Mouse (Mus musculus) spleen, adult 2 months (tissue): Measurements from ENCODE around the gene Atp8a2. TPM values are rescaled to one million over a fixed set of nuclear protein-coding genes. Genes with fewer than 3 reads are reported as not detected.

ENCODE experiments used
- DNase-seq, 2 experiments: peaks; one replicate each; pipeline versions ENCODE4 v3.0.0 to v3.0.0-alpha.2; 2012 to 2021; ENCODE audit warnings: low spot score in 2 of 2, low read depth in 1 of 2
- H3K27ac ChIP-seq: fragments of 200-500 bp; 2 replicates; pipeline ENCODE4 v1.5.1; 2012; ENCODE audit warnings: low read length, inconsistent platforms; ENCODE audit not compliant: insufficient read depth
- H3K27me3 ChIP-seq: fragments of 200-500 bp; 2 replicates; pipeline ENCODE4 v1.6.1; 2012; ENCODE audit warnings: mild to moderate bottlenecking, moderate library complexity, low read length, inconsistent platforms; ENCODE audit not compliant: control insufficient read depth, insufficient read depth
- H3K36me3 ChIP-seq: fragments of 200-500 bp; 2 replicates; pipeline ENCODE4 v1.6.1; 2012; ENCODE audit warnings: mild to moderate bottlenecking, low read length, inconsistent platforms; ENCODE audit not compliant: control insufficient read depth, insufficient read depth
- H3K4me1 ChIP-seq: fragments of 200-500 bp; 2 replicates; pipeline ENCODE4 v1.6.1; 2011; ENCODE audit warnings: inconsistent platforms; ENCODE audit not compliant: control insufficient read depth, insufficient read depth, insufficient read length
- H3K4me3 ChIP-seq: fragments of 200-500 bp; 2 replicates; pipeline ENCODE4 v1.5.1; 2011; ENCODE audit warnings: mild to moderate bottlenecking, inconsistent platforms; ENCODE audit not compliant: insufficient read depth, insufficient read length; ENCODE audit errors: extremely low read depth
- CTCF ChIP-seq: fragments of 200-500 bp; IDR thresholded peaks from 2 replicates; pipeline ENCODE4 v1.5.1; 2011; ENCODE audit warnings: mild to moderate bottlenecking, inconsistent platforms; ENCODE audit not compliant: insufficient read depth, insufficient read length, insufficient replicate concordance; ENCODE audit errors: extremely low read depth
- POLR2A ChIP-seq: fragments of 200-500 bp; IDR thresholded peaks from 2 replicates; pipeline ENCODE4 v1.6.1; 2011; ENCODE audit warnings: low read depth, low read length, inconsistent platforms
- WGBS: fragments of 180-500 bp; shearing (Covaris S2); methylation state at CpG from one replicate; pipeline ENCODE4 v1.1.7; 2018; 5-methylcytosine and 5-hydroxymethylcytosine counted together
- polyA plus RNA-seq: library from polyadenylated mRNA; depleted of rRNA; stranded (reverse); fragments of >200 nt; gene quantifications from 2 replicates; pipeline ENCODE4 v1.2.3, GENCODE M21; 2012

Atp8a2 gene
- polyA plus RNA-seq, 1 experiment = 0.32 TPM

DNA sequence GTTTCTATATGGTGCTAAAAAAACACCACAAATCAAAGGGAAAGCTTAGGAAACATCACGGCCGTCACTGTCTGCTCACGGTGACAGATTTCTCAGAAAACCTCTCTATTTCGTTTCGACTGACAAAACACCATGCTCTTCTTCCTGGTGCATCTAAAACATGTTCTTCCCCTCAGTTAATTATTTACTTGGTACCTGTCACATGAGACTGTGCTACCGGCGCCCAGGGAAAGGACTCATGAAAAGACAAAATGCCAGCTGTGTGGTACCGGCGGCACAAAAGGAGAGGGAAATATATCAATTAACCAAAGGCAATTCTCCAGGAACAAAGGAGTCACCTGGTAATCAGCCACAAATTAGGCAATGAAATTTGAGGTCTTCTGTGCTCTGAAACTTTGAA, 62.3 kb downstream of the Atp8a2 start:
- peaks cover 11% of the 10 kb centered on the region; the same call in 1 of the 2 replicates for H3K4me1 ChIP-seq
- DNase-seq = no peak
- H3K27ac ChIP-seq = no peak overlapping the region
- TF ChIP-seq POLR2A = no peak
- TF ChIP-seq CTCF = no peak
- no peaks in the 10 kb centered on the region for H3K36me3 ChIP-seq
- H3K27me3 ChIP-seq = no peaks in the 10 kb centered on the region
- 94% methylated on average over 9 of the region's 9 CpGs for WGBS
- no peak overlapping the region for H3K4me3 ChIP-seq

DNA sequence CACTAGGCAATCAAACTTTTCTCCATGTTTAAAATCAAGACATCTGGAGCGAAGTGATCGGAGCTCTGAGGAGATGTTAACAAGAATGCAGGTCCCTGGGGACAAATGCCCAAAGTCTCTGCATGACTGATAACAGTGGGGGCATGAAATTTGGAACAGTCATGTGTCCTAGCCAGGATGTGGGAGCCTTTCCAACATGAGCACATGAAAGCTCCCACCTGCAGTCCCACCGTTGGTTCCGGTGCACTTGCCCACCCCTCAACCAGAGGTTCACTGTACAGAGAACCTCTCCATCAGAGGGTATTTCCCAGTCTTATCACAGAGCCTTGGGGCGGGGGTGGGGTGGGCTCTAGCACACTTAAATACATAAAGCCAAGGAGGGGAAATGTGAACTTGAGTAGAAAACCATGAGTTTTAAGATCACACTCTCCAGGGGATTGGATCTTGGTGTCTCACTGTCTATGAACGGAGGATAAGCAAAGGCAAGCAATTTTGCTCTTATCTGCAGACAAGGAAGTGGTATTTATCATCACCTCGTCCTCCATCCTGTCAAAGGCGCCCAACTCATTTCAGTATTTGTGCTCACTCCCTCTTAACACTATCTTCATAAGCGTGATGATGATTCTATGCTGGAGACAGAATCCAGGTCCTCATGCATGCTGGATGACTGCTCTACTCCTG, 65.6 kb downstream of the Atp8a2 start:
- DNase-seq = no peak
- H3K4me1 ChIP-seq = peaks cover 11% of the 10 kb centered on the region; the same call in 1 of the 2 replicates
- no peak for TF ChIP-seq POLR2A
- no peak for TF ChIP-seq CTCF
- no peaks in the 10 kb centered on the region for H3K36me3 ChIP-seq
- peak overlapping the region; percentile 14 for H3K27ac ChIP-seq
- no peak overlapping the region for H3K4me3 ChIP-seq
- WGBS = 60% methylated on average over 9 of the region's 9 CpGs
- H3K27me3 ChIP-seq = no peaks in the 10 kb centered on the region

DNA sequence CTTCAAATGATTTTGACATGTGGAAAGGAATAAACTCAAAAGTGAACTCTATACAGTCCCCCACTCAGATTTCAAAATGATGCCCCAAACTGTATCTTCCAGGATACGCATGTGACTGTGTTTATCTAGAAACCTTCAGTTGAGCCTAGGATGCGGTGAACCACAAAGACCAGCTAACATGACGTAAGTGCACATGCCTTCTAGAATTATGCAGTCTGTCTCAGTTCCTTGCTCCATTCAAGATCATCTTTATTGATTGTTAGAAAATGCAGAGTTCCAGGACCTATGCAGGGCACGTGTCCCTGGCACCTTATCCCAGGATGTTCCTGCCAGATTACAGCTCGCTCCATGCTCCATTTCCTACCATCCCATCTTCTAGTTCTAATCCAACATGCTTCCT, 67.4 kb downstream of the Atp8a2 start:
- Histone ChIP-seq H3K27ac (peak overlapping the region; percentile 73), H3K4me1 (peaks cover 11% of the 10 kb centered on the region; the same call in 1 of the 2 replicates), H3K4me3 (no peak overlapping the region), H3K36me3 (no peaks in the 10 kb centered on the region), H3K27me3 (no peaks in the 10 kb centered on the region)
- peak; percentile 8 to 74 for DNase-seq
- no peak for TF ChIP-seq POLR2A
- TF ChIP-seq CTCF = no peak
- WGBS = 34% methylated on average over 5 of the region's 5 CpGs

DNA sequence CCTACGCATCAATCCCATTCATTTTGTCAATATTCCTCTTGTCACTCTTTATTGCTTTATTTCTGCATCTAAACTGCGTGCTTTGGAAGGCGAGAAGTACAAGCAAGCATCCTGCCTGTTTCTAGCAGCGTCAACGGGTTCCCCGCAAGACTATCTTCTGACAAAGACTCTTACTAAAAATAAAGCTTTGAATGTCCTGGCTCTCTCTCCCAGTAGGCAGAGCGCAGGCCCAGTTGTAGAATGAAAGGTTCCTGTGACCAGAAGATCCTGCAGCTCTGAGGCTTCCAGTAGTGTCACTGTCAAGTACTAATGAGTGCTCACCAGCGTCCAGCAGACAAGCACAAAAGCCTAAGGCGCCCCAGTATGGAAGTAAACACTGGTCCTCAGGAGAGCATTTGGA, 71.8 kb downstream of the Atp8a2 start:
- Histone ChIP-seq H3K27ac (no peak overlapping the region), H3K4me1 (peaks cover 3% of the 10 kb centered on the region; the same call in 1 of the 2 replicates), H3K36me3 (no peaks in the 10 kb centered on the region), H3K4me3 (no peak overlapping the region), H3K27me3 (no peaks in the 10 kb centered on the region)
- no peak for DNase-seq
- 92% methylated on average over 9 of the region's 9 CpGs for WGBS
- TF ChIP-seq CTCF (no peak), POLR2A (no peak)

DNA sequence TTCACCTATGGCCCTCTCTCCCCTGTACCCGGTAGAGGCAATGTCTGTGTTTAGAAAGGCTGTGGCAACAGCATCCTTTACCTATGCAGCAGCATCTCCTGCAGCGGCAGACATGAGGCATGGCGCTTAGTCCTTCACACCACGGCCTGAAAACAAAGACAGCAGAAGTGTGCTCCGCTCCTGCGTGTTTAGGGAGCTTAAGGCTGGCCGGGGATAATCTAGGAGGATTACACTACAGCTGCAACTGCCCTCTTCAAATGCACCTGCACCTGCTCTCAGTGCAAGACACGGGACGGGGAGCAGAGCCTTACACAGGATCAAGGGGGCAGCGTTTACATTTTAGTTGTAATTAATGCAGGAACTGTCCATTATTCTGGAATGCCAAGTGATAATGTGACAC, 75.4 kb downstream of the Atp8a2 start:
- H3K27ac ChIP-seq = no peak overlapping the region
- TF ChIP-seq POLR2A (no peak), CTCF (no peak)
- H3K36me3 ChIP-seq = no peaks in the 10 kb centered on the region
- DNase-seq = no peak
- no peaks in the 10 kb centered on the region for H3K27me3 ChIP-seq
- no peak overlapping the region for H3K4me3 ChIP-seq
- 79% methylated on average over 10 of the region's 10 CpGs for WGBS
- no peaks in the 10 kb centered on the region; the same call in 1 of the 2 replicates for H3K4me1 ChIP-seq

DNA sequence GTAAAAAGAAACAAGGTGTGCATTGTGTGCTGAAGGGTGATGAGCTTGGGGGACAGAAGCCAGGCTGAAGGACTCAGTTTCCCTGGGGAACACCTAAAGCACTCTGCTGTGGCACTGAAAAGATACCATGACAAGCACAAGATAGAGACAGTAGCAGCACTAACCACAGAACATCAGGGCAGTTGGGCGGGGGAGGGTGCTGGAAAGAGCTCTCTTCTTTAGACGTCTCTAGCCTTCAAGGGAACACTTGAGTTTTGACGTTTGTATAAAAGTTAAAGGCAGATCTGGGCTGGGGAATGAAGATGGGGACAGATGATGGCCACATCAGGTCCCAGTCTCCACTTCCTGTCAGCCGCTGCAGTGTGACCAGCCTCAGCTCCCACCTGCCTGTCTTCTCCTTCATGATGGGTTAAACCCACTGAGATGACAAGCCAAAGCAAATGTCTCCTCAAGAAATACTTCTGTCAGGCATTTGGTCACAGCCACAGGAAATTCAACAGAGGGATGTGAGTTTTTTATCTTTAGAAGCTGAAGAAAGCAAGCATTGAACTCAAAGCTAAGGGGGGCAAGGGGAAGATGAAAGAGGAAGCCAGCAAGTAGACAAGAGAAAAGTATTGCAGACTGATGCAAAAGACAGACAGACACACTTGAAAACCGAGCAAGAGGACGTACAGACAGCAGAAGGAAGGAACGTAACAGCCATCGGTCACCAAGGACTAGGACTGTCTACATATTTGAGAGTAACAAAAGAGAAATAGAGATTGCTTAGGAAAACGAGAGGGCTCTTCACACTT, 79.0 kb downstream of the Atp8a2 start:
- no peaks in the 10 kb centered on the region for H3K36me3 ChIP-seq
- H3K4me3 ChIP-seq = no peak overlapping the region
- no peaks in the 10 kb centered on the region for H3K27me3 ChIP-seq
- TF ChIP-seq CTCF (no peak), POLR2A (no peak)
- no peak for DNase-seq
- no peaks in the 10 kb centered on the region; the same call in 1 of the 2 replicates for H3K4me1 ChIP-seq
- peak overlapping the region; percentile 54 for H3K27ac ChIP-seq
- WGBS = 28% methylated on average over 9 of the region's 9 CpGs
